Mouse (Mus musculus) liver, adult 10 weeks (tissue): ENCODE data around the gene Mta1. TPM values are rescaled to one million over a fixed set of nuclear protein-coding genes. Genes with fewer than 3 reads are reported as not detected.

Experiments used
- polyA plus RNA-seq: library from polyadenylated mRNA; stranded (reverse); fragments of 350-450 nt; fragmentation: Illumina TruSeq; extraction: RNeasy Lipid Tissue Mini Kit (QIAGEN cat#74804); gene quantifications from one replicate; pipeline ENCODE4 v1.2.3, GENCODE M21; 2014; ENCODE audit warnings: low read depth, low replicate concordance

The Mta1 gene
- polyA plus RNA-seq: 5.7 TPM

GRCm38 (mm10) chr12:113097749-113098281 is at the start of gene Mta1:
TSS of gene Mta1 (plus strand) at chr12:113098278.

GRCm38 (mm10) chr12:113074329-113075062 is 23.6 kb upstream of the Mta1 start, which contains the start of gene Tex22:
TSS of gene Tex22 (plus strand) at chr12:113074502.

GRCm38 (mm10) chr12:113139908-113140615 is 42.0 kb downstream of the Mta1 start, which contains the start of gene Crip2:
TSS of gene Crip2 (plus strand) at chr12:113140236.

DNA sequence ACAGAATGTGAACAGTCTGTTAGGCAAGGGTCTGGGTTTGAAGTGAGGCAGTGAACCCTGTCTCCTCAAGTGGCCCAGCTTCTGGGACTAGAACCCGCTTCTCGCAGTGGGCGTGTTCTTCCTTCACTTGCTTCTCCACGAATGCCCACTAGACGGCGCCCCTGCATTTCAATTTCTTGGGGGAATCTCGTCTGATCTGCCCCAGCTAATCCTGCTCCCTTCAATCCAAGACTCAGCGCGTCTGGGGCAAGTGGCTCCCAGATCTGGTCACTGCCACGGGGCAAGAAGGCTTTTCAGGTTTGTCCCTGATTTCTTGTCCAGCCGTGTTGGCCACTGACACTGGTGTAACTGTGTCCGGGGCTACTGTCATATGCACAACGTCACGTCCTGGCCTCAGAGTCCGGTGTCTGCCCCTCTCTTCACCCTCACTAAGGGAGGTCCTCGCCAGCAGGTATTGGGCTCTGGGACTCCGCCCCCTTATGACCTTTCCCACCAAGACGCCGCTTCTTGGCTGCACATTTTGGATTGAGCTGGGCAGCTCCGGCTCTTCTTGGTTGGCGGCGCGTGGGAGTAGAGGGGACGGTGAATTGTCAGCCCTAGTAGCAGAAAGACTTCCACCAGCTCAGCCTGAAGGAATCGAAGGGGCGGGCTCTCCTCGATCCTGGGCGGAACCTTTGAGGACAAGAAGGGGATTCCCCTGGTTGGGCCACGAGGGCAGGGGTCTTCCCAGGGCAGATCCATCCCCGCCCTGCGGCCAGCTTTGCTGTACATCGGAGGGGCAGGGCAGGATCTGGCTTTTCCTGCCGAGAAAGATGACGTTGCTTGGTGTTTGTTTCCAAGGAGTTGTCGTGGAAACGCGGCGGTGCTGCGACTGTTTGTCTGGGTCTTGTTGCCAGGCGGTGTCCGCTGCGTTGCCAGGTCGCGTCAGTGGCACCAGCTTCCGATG is 48.3 kb downstream of the Mta1 start, which contains the start of gene Crip1:
Gene Crip1, plus strand, starts transcription at position 205 of the 946 bp plus-strand sequence.

GRCm38 (mm10) chr12:113155887-113156539 is 57.9 kb downstream of the Mta1 start, which contains the start of gene Tedc1:
TSS of gene Tedc1 (plus strand) at chr12:113156421.

DNA sequence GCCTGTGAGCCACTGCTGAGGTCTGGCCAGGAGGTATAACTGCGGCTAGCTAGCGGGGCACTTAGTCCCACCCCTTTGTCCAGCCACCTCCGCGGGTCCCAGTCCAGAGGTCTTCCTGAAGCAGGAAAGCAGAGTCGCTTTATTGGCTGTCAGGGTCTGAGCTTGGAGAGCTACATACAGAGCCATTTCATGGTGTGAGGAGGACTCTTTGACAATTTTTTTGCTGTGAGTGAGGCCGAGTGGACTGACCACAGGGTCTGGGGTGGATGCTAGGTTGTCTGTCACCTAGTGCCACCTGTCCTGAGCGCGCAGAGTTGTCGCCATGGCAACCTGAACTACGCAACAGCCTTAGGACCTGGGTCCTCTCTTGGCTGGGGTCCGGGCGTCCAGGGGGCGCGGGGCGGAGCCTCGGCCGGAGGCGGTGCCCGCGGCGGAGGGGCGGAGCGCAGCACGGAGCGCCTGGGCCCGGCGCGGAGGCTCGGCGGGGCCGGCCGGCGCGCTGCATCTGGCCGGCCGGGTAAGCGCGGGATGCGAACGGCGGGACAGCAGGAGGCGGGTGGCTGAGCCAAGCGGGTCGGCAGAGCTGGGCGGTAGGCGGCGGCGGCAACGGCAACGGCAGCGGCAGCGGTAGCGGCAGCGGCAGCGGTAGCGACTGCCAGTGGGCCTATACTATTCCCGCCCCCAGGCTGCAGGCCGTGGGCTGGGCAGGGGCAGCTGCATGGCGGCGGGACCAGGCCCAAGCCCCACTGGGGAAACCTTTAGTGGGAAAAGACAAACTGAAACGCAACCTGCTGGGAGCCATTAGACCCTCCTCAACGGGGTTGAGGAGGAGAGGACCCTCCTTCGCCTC is 87.6 kb downstream of the Mta1 start, which contains the start of gene Tmem121:
Gene Tmem121, plus strand, starts transcription at position 489 of the 850 bp plus-strand sequence.

Other genes with a start within 250 kb of the Mta1 start
- not detected for gene Gpr132, start 230.1 kb upstream of the Mta1 start, polyA plus RNA-seq
- gene Jag2, start 168.5 kb upstream of the Mta1 start, polyA plus RNA-seq: not detected
- gene Nudt14, start 156.2 kb upstream of the Mta1 start, polyA plus RNA-seq: 1.1 TPM
- gene Btbd6, start 121.8 kb upstream of the Mta1 start, polyA plus RNA-seq: 1.5 TPM
- 6.3 TPM for gene Brf1, start 97.6 kb upstream of the Mta1 start, polyA plus RNA-seq
- 3.1 TPM for gene Pacs2, start 83.8 kb upstream of the Mta1 start, polyA plus RNA-seq
- not detected for gene Tex22, start 23.8 kb upstream of the Mta1 start, polyA plus RNA-seq
- 2.4 TPM for gene Crip2, start 42.0 kb downstream of the Mta1 start, polyA plus RNA-seq
- gene Crip1, start 48.0 kb downstream of the Mta1 start, polyA plus RNA-seq: not detected
- not detected for gene Tedc1, start 58.1 kb downstream of the Mta1 start, polyA plus RNA-seq
- not detected for gene Tmem121, start 87.7 kb downstream of the Mta1 start, polyA plus RNA-seq